Mouse (Mus musculus): ENCODE data around the gene Tle3. TPM values are rescaled to one million over a fixed set of nuclear protein-coding genes. Genes with fewer than 3 reads are reported as not detected.

The Tle3 gene
- total RNA-seq, 2 experiments from 2014 or later, result 26.9 to 27.4 TPM

DNA sequence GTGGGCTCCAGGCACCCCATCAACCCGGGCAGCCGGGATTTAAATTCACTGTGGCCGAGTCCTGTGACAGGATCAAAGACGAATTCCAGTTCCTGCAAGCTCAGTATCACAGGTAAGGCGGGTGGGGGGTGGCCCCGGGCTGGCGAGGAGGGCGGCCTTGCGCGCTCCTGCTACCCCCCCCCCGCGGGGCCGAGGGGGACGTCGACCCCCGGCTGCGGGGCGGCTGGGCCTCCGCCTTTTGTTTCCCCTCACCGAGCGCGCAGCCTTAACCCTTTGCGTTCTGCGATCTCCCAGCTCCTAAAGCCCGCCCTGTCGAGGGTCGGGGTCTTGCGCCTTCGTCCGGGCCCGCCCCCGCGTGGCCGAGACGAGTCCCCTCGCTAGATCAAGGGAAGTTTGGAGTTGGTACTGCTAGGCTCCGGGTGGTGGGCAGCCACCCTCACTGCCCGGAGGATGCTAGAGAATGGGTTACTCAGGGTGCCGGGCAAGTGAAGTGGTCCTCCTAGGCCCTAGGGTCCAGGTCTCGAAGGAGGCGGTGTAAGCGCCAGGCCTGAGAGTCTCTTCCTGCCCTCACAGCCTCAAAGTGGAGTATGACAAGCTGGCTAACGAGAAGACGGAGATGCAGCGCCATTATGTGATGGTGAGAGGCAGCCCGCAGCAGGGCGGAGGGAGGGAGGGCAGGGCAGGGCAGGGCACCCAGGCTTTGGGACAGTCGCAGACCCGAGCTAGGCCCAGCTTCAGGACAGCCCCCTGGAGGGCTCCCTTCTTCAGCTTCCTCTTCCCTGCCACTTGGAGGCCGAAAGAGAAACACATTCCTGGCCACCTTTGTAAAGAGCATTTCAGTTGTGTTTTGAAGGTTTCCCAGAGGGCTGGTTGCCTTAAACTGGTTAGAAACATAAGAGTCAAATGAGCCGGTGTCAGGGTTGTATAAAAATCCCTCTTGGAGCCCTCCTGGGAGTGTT, 2.1 kb downstream of the Tle3 start:
- intact Hi-C loops (cut with DNase I), result loop anchor here (1.0 to 5.0 kb wide), 3 partner anchors 31 to 323 kb away; no protein-coding TSS in a partner anchor

DNA sequence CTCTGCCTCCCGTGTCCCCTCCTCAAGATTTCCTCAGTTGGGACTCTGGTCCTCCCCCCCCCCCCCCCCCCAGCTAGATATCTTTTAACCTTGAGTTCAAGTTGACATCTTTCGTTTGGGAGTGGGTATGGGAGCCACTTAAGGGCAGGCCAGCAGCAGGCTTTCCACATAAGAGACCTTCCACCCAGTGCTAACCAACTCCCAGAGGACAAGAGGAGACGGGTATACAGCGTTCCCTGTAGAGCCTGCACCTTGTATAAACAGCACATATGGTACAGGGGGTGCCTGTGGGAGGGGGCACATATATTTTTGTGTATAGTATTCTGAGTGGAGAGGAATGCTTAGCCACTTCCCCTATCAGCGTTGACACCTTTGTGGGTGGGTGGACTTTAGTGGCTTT, 2.8 kb downstream of the Tle3 start:
- DNase-seq, result no peak
- intact Hi-C loops (cut with DNase I), result loop anchor here (5.0 kb wide), 1 partner anchor 282 kb away; no protein-coding TSS in a partner anchor

More for the DNA sequence above, 2.1 kb downstream of the Tle3 start:
- DNase-seq, result peak; percentile 36 to 38

DNA sequence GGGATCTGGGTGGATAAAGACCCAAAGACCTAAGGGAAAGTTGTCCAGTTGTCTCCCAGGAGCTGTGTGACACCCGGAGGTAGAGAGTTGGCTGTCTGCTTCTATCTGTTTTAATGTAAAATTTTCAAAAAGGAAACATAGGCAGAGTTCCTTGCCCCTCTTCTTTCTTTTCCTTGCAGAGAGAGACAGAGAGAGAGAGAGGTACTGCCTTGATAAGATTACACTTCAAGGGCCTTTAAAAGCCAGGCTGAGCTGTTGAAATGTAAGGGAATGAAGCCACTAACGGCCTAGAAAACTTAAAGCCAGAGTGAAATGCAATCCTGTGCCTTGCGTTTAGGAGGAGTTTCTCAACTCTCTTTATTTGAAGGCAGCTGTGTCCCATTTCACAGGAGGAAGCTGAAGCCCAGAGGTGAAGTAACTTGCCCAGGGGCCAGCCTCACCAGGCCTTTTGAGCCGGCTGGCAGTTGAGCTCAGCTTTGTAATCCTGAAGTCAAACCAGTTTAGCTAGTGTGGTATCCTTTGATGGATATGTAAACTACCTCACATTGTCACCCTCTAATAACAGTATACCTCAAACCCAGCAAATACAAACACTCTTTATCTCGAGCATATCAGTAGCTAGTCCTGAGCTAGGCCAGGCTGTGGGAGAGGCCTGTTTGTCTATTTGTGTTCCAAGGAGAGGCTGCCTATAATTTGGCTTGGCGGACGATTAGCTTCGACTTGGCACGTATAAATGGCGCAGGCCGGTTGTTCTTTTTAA, 3.8 kb downstream of the Tle3 start:
- intact Hi-C loops (cut with DNase I), result loop anchor here (5.0 kb wide), 1 partner anchor 281 kb away; no protein-coding TSS in a partner anchor

DNA sequence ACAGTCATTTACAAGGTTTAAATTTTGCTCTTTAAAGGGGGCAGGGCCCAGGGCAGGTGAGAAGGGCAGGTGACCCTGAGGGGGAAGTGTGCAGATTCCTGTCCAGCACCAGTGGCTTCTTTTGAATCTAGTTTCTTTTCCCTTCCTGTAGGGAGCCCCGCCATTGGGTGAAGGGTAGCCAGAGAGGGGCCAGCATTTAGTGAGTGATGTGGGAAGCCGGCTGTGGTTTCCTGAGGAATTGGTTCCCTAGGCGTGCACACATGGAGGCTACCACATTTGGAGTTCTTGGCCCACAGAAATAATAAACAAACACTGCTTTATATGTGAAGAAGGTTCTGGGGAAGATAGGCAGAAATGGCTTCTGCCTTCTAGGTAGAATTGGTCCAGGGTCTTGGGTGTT, 4.5 kb downstream of the Tle3 start:
- intact Hi-C loops (cut with DNase I), result loop anchor here (5.0 kb wide), 1 partner anchor 281 kb away; no protein-coding TSS in a partner anchor
- no peak for DNase-seq

More for the DNA sequence above, 3.8 kb downstream of the Tle3 start:
- DNase-seq, result no peak

DNA sequence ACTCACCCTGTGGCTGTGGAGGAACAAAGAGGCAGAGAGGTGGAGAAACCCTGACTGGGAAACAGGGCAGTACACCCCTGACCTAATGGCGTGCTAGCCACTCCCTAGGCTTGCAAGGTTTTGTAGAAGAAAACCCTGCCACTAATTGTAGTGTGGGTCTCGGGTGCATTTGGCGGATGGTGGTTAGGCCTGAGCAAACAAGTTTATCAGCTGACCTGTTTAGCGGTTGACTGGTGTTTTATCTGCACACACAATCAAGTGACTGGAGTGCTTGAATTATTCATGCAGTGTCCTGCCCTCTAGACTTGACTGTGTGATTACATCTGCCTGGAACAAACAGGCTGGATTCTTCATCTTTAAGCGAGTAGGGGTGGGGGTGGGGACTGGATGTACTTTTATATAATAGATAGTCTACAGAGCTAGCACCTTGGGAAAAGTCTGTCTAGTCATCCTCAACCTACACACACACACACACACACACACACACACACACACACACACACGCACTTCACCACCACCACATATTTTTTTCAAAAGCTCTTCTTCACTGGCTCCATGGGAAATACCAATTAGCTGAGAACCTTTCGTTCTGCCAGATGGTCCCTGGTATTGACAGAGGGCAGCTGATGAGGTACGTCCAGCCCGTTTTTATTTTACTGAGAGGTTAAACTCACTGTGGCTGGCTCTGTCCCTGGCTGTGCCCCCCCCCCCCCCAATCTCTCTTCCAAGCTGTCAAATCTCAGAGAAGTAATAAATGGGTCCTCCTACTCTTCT, 5.7 kb downstream of the Tle3 start:
- intact Hi-C loops (cut with DNase I), result loop anchor here (5.0 kb wide), 1 partner anchor 279 kb away; no protein-coding TSS in a partner anchor
- no peak for DNase-seq

DNA sequence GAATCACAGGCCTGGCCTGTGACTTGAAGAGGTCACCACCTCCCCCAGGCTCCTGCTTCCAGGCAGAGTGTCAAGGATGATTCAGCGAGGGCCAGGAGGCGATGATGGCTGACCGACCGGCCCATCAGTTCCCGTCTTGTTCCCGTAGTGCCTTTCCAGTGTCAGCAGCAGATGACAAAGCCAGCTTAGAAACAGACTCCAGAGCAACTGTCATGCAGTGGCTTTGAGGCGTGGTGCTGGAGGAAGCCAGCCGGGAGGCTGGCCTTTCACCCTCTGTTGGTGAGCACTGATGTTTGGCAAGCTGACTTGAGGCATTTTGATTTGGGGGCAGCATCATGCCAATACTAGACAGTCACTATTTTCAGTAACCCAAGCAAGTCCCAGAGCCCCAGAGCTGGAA, 6.3 kb downstream of the Tle3 start:
- intact Hi-C loops (cut with DNase I), result loop anchor here (5.0 kb wide), 1 partner anchor 279 kb away; no protein-coding TSS in a partner anchor
- peak; percentile 32 to 56 for DNase-seq

DNA sequence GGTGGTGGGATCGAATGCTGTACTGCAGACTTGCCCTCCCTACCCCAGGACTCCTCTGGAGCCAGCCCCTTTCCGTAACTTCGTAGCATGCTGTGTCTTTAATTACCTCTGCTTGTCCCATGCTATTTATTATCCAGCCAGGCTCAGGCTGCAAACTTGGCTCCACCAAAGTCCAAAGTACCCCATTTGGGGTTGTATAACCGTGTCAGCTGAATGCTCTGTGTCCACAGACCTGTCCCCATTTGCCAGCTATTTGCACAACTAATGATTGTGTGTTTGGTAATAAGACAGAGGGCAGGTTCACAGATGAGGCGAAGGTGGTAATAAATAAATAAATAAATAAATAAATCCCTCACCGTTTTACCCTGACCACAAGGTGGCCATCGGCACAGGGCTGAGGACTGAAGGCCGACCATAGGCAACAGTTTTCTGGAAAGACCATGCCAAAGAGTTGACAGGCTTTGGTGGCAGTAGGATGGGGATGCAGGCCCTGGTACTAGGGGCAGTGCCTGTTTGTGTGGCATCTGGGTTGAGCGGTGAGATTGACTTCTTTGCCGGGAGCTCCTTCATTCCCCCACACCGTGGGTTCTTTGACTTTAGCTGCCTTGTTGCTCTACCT, 7.0 kb downstream of the Tle3 start:
- intact Hi-C loops (cut with DNase I), result loop anchor here (5.0 kb wide), 1 partner anchor 278 kb away; no protein-coding TSS in a partner anchor
- no peak for DNase-seq

DNA sequence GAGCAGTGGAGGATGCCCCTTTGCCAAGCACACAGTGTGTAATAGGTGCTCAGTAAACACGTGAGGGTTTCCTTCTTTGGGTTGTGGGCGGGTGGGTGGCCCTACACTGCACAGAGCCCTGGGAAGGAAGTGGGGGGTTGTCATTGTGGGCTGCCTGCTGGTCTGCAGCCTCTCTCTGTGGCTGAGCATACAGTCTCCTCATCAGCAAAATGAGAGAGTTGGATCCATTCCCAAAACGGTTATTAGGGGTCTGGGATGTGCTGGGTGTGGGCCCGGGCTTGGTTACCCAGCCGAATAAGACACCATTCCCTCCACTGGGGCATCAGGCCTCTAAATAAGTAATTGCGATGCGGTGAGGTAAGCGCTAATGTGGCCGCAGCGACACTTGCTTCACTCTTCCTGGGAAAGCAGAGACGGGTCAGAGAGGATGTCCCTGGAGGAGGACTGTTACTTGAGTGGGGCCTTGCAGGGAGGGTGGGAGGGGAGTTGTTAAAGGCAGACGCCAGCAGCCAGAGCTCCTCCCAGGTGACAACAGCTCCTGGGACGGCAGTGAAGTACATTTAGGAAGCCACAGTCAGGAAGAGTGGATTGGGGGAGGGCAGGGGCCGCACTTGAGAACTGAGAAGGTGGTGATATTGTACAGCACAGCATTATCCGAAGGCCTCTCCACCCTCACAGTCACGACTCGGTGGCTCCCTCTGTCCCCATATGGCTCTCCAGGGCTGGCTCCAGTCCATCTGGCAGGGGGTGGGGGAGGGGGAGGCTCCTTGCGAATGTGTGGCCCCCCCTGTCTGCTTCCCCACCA, 8.3 kb downstream of the Tle3 start:
- intact Hi-C loops (cut with DNase I), result no loop called here

DNA sequence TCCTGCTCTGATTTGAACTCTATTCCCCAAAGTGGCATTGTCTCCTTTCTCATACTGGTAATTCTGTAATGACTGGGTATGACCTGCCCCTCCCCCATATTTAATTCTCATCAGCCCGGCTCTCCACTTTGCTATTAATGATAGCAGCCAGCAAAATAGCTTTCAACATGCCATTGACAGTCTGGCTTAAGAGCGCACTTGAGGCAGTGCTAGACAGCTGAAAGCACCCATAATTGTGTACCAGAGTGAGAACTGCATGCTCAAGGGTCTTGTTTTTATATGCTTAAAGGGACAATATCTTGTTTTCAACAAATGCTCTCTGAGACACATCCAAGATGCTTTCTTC, 8.9 kb downstream of the Tle3 start:
- intact Hi-C loops (cut with DNase I), result no loop called here
- no peak for DNase-seq

More for the DNA sequence above, 8.3 kb downstream of the Tle3 start:
- peak; percentile 58 to 59 for DNase-seq

DNA sequence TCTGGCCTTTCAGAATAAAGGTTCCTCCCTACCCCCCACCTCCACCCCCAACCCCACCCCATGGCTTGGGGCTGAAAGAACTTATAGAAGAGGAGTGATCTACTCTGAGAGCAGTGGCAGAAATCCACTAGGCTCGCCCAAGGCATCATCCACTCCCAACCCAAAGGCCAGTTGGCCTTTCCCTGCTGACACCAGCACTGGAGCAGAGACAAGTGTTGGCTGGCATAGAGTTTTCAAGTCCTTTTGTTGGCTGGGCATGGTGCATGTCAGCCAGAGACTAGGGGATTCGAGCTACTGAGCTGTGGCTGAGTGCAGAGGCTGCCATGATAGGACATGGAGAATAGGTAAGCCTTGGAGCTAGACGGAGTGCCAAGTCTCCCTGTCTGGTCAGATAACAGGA, 9.3 kb downstream of the Tle3 start:
- intact Hi-C loops (cut with DNase I), result no loop called here
- no peak for DNase-seq

DNA sequence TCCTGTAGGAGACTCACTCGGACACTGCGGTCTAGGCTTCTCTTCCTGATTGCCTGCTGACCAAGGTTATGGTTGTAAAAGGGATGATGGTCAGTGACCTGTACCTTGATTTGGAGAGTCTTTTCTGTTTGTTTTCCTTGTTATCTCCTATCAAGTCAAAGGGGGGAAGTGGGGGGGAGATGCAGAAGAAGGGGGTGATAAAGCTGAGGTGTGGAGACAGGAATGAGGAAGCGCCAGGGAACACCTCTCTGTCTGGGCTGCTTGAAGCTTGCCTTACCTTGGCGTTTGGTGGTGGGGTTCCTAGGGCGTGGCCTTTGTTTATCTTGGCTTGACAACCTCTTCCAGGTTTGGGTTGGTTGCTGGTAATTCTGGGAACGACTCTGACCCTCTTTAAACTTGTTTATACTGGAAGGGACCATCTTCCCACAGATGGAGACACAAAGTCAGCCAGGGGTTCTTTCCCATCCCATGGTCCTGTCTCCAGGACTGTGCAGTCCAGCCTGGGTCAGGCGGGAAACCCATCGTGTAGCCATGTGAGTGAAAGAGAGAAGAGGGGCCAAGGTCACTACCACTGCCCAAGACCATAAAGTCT, 10.5 kb downstream of the Tle3 start:
- intact Hi-C loops (cut with DNase I), result no loop called here
- DNase-seq, result no peak

DNA sequence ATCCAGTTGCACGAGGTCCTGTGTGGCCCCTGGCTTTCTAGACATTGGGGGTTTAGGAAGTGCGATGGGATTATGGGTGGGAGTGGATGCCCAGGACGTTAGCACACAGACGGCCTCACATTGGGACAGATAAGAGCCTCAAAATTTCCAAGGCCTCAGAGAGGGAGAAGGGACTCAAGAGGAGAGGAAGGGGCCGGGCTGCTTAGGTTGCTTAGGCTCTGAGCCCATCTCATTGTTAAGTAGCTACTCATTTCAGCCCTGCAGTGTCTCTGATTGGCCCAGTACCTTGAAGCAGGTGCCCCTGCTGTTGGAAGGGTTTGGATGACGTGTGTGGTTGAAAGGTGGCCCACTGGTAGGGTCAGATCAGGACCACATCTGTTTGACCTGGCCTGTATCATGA, 11.9 kb downstream of the Tle3 start:
- intact Hi-C loops (cut with DNase I), result no loop called here

DNA sequence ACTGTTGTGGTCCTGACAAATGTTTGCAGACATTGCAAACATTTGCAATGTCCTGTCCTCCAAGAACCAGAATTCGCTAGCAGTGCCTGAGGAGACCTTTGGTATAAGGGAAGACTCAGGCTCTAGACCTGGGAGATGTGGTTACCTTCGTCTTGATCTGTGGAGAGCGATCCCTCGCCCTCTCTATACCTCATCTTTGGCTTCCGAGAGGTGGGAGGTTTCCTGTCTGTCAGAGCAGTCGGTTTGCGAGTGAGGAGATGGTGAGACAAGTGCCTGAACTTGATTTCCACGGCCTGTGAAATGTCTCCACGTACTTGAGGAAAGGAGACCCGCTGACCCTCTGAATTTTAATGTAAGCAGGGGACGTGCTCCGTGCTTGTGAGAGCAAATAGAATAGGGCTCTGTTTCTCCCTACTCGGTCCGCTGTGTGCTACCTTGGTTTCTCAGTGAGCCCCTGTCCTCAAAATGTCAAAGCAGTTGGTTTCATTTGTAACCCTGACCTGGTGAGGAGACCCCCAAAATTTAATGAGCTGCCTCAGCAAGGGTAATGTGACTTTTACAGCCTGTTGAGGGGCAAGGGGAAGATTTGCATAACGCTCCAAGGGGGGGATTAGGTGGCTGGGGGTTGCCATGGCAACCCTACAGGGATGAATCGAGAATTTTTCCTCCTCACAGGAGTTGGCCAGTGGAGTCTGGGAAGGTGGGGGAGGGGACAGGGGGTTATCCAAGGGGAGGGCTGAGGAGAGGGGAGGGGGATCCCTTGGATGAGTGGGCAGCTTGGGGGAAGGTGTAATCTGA, 12.7 kb downstream of the Tle3 start:
- no peak for DNase-seq
- intact Hi-C loops (cut with DNase I), result no loop called here

More for the DNA sequence above, 11.9 kb downstream of the Tle3 start:
- DNase-seq, result no peak

DNA sequence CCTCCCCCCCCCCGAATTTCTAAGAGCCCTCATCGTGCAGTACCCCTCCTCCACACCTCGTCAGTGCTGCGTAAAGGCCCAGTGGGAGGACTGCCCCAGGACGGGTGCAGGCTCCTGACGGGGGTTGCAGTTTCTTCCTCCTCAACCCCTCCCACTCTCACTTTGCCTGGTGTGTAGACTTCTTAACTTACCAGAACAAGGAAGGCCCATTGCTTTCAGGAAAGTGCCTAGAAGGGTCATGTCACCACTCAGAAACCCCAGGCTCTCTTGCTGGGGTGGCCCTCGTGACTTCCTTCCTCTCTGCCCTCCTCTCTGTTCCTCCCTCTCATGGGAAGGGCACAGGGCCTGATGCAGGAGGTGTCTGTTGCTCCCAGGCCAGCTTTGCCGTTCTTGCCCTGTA, 13.6 kb downstream of the Tle3 start:
- intact Hi-C loops (cut with DNase I), result no loop called here
- no peak for DNase-seq

DNA sequence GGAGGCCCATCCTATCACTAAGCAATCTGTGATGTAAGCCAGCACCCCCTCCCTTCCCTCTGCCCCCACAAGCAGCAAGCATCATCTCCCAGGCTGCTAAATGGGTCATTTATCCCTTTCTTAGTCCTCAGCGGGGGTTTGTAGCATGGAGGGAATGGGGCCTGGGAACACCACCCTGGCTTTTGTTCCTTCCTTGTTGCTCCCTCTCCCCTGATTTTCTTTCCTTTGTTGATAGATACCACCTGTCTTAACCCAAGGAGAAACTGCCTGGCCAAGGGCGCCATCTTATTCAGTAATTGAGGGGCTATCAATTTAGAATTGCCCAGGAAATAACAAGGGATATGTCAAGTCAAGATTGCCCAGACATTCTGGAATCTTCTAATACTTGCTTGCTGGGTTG, 14.1 kb downstream of the Tle3 start:
- no peak for DNase-seq
- intact Hi-C loops (cut with DNase I), result no loop called here

DNA sequence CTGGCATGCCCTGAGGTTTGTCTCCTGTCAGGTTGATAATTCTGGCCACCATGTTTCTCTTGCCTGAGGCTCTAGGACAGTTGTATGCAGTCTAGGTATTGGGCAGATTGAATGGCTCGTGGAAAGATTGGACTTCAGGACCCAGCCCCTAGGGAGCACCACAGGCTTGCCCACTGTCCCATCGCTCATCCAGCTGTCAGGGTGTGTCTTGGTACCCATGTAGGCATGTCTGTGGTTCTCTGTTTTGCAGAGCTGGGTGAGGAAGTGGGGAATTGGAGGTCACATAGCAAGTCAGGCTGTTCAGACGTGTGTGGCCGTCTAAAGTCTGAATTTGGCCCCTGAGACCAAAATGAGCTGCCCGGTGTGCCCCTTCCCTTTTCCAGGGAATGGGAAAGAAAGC, 15.6 kb downstream of the Tle3 start:
- intact Hi-C loops (cut with DNase I), result no loop called here
- no peak for DNase-seq

DNA sequence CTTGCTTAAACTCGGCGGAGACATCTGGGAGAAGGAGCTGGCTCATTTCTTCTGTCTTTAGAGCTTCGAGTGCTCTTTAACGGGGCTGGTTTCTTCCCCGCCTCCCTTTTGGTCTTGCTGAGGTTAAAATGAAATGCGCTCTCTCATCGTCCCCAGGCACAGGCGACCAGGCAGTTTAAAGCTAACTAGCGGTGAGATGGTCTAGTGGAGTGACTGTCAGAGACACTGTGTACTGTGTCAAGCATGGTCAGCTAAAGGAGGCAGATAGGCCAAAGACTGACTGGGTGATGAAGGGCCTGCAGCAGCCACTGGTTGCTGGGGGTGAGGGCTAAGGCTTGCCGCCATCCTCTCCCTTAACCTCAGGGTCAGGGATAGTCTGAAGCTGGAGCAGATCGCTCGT, 16.0 kb downstream of the Tle3 start:
- intact Hi-C loops (cut with DNase I), result no loop called here
- no peak for DNase-seq

Measured in heart, postnatal 10 days (tissue).